Mouse (Mus musculus): ENCODE measurements at regions not wholly inside any gene's neighbourhood (a gene's known extent, or its start where the extent isn't known, plus 50 kb on each side); places are given as distances from the start of the nearest gene placed in this dataset. TPM values are rescaled to one million over a fixed set of nuclear protein-coding genes. Genes with fewer than 3 reads are reported as not detected.

DNA sequence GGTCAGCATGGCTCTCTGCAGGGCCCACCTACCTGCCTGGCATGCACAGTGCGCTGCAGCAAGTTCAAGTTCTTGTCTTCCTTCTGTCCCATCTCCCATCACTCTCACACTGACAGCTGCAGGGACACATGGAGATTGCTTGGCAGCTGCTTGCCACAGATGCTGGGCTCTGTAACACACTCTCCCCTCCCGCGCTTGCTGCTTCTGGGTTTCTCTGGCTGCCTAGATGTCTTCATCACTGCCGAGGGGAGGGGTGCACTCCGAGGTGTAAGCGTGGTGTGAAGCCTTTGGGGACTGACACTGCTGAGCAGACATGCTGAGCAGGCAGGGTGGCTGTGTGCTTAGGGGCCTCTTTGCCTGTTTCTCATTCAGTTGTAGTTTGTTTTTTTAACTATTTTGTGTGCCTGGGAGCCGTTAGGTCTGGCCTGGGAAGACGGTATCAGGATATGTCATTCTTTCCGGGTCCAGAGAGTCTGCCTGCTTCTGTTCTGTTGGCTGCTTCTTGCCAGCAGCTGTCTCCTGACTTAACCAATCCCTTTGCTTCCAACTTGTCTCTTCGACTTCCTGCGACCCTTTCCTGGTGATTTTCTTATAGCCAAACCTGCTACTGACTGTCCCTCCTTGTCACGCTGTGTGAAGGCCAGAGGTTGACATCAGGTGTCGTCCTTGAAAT, 80.2 kb upstream of the Prox1 start:
- H3K27me3 ChIP-seq, result 0 out of 2 replicates have a peak, but pooled peaks cover 8% of the 10 kb centered on the region
- H3K4me3 ChIP-seq (replicated peaks), result no peak overlapping the region
- H3K9me3 ChIP-seq (replicated peaks), result 0 out of 2 replicates have a peak, but pooled peaks cover 4% of the 10 kb centered on the region
- H3K9ac ChIP-seq, result no peak overlapping the region
- H3K4me2 ChIP-seq, result no peak overlapping the region
- H3K27ac ChIP-seq, result no peak overlapping the region
- no peaks in the 10 kb centered on the region for H3K36me3 ChIP-seq
- H3K4me1 ChIP-seq, result 0 out of 2 replicates have a peak, but pooled peaks cover 4% of the 10 kb centered on the region
- no peak for ATAC-seq (replicated peaks; ENCODE audit: low FRiP score)
- WGBS, result 42% methylated on average over 13 of the region's 13 CpGs

DNA sequence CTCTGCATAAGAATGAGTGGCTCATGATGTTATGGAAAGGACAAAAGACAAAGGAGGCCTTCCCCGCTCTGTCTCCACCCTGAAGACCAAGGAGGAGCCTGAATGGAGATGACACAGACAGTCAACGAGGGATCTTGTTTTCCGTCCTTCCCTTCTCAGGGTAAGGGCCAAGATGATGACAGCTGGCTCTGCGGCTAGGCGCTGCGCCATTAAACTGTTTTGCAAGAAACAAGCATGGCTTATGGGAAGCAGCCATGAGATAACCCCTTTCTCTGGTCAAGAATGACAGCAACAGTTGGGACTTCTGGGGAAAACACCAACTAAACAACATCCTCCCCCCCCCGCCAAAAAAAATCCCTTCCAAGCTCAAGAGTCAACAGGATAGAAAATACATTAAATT, 72.0 kb upstream of the Prox1 start:
- Histone ChIP-seq H3K27ac (no peak overlapping the region), H3K9ac (no peak overlapping the region), H3K4me1 (no peaks in the 10 kb centered on the region), H3K36me3 (no peaks in the 10 kb centered on the region), H3K4me3 (replicated peaks) (no peak overlapping the region), H3K9me3 (replicated peaks) (no peaks in the 10 kb centered on the region), H3K27me3 (0 out of 2 replicates have a peak, but pooled peaks cover 3% of the 10 kb centered on the region), H3K4me2 (no peak overlapping the region)
- ATAC-seq (replicated peaks; ENCODE audit: low FRiP score), result no peak
- 89% methylated on average over 7 of the region's 7 CpGs for WGBS

GRCm38 (mm10) chr1:190239796-190240195, 69.3 kb upstream of the Prox1 start:
- no peak for ATAC-seq (replicated peaks; ENCODE audit: low FRiP score)
- WGBS, result 78% methylated on average over 6 of the region's 6 CpGs
- Histone ChIP-seq H3K9me3 (replicated peaks) (no peaks in the 10 kb centered on the region), H3K27ac (no peak overlapping the region), H3K4me1 (no peaks in the 10 kb centered on the region), H3K4me3 (replicated peaks) (no peak overlapping the region), H3K36me3 (no peaks in the 10 kb centered on the region), H3K27me3 (0 out of 2 replicates have a peak, but pooled peaks cover 3% of the 10 kb centered on the region), H3K9ac (no peak overlapping the region), H3K4me2 (no peak overlapping the region)

DNA sequence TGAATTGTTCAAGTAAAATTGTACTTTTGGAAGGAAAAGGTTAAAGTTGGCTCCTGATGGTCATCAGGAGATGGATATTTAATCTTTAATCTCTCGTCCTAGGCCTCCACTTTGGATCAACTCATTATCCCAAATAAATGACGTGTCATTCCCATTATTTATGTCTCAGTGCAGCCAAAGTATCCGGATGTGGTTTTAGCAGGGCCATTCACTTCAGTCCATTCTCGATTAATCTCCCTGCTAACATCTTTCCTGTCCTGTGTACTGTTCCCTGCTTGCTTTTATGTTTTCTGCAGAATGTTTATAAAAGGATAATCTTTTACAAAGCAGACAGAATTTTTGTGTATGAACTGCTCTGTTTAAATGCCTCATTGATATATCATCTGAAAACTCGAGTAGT, 60.4 kb upstream of the Prox1 start:
- ATAC-seq (replicated peaks; ENCODE audit: low FRiP score), result no peak
- Histone ChIP-seq H3K4me1 (0 out of 2 replicates have a peak, but pooled peaks cover 4% of the 10 kb centered on the region), H3K27ac (no peak overlapping the region), H3K4me3 (replicated peaks) (no peak overlapping the region), H3K27me3 (no peaks in the 10 kb centered on the region), H3K9me3 (replicated peaks) (0 out of 2 replicates have a peak, but pooled peaks cover under 1% of the 10 kb centered on the region), H3K36me3 (no peaks in the 10 kb centered on the region), H3K9ac (no peak overlapping the region), H3K4me2 (no peak overlapping the region)
- 30% methylated on average over 5 of the region's 5 CpGs for WGBS

DNA sequence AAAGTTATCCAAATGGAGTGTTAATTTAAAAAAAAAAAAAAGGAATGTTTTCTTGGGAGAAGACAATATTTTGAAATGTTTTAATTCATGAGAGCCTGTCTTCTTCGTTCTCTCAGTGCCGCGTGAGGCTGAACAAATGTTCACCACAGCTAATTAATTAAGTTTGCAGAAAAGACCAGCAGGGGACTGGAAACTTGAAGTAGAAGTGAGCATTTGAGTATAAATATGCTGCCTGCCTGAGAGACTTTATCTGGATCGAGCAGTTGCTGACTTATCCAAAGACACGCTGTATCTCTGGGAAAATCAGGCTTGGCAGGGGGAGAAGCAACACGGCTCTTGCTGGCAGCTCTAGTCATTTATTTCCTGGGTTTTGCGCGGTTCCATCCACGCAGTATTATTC, 49.9 kb upstream of the Prox1 start:
- no peak overlapping the region for H3K27ac ChIP-seq
- no peak overlapping the region for H3K4me3 ChIP-seq (replicated peaks)
- no peak overlapping the region for H3K4me2 ChIP-seq
- no peaks in the 10 kb centered on the region; the same call in 1 of the 2 replicates for H3K9me3 ChIP-seq (replicated peaks)
- H3K4me1 ChIP-seq, result 0 out of 2 replicates have a peak, but pooled peaks cover 2% of the 10 kb centered on the region
- 64% methylated on average over 9 of the region's 9 CpGs for WGBS
- H3K36me3 ChIP-seq, result no peaks in the 10 kb centered on the region
- H3K27me3 ChIP-seq, result no peaks in the 10 kb centered on the region
- H3K9ac ChIP-seq, result no peak overlapping the region
- ATAC-seq (replicated peaks; ENCODE audit: low FRiP score), result no peak

Small RNA genes in the stretch of these regions (microRNA-seq; reads per million reads assigned to microRNA genes)
- gene Gm47294, result not detected
